Mouse (Mus musculus) spleen, postnatal 36 days (tissue): ENCODE data around the gene Lhx4.

Source experiments
- DNase-seq, 2 experiments: peaks; one replicate each; pipeline ENCODE4 v3.0.0; 2022; ENCODE audit warnings: low spot score in 2 of 2, mixed read lengths in 1 of 2

Gene Lhx4

GRCm38 (mm10) chr1:155703191-155703680, 48.2 kb downstream of the Lhx4 start:
- DNase-seq = no peak

- no peak for DNase-seq
Observed at GRCm38 (mm10) chr1:155700886-155701285, 50.6 kb downstream of the Lhx4 start.

GRCm38 (mm10) chr1:155698373-155699159, 52.9 kb downstream of the Lhx4 start:
- DNase-seq = no peak

- DNase-seq = no peak
Observed at GRCm38 (mm10) chr1:155693443-155693842, 58.0 kb downstream of the Lhx4 start.

- DNase-seq = no peak
Observed at GRCm38 (mm10) chr1:155693026-155693425, 58.5 kb downstream of the Lhx4 start.

GRCm38 (mm10) chr1:155692230-155692629, 59.3 kb downstream of the Lhx4 start:
- no peak for DNase-seq

GRCm38 (mm10) chr1:155689558-155689957, 61.9 kb downstream of the Lhx4 start:
- DNase-seq = no peak

- no peak for DNase-seq
Observed at GRCm38 (mm10) chr1:155689141-155689540, 62.3 kb downstream of the Lhx4 start.

GRCm38 (mm10) chr1:155686816-155687215, 64.7 kb downstream of the Lhx4 start:
- no peak for DNase-seq

- DNase-seq = no peak
Observed at GRCm38 (mm10) chr1:155681116-155681799, 70.2 kb downstream of the Lhx4 start.

- DNase-seq = no peak
Observed at GRCm38 (mm10) chr1:155675570-155675969, 75.9 kb downstream of the Lhx4 start.

GRCm38 (mm10) chr1:155663994-155664393, 87.5 kb downstream of the Lhx4 start:
- no peak for DNase-seq

GRCm38 (mm10) chr1:155656321-155656720, 95.2 kb downstream of the Lhx4 start:
- DNase-seq = no peak

- DNase-seq = no peak
Observed at GRCm38 (mm10) chr1:155654961-155655360, 96.5 kb downstream of the Lhx4 start.

- DNase-seq = no peak
Observed at GRCm38 (mm10) chr1:155650121-155650846, 101.2 kb downstream of the Lhx4 start.
